Mouse (Mus musculus) layer of hippocampus, adult 18-20 months (tissue): Measurements from ENCODE around the gene Gm20736. TPM values are rescaled to one million over a fixed set of nuclear protein-coding genes. Genes with fewer than 3 reads are reported as not detected.
"Not testable (repeated sequence)": the region's sequence is repeated elsewhere in the genome, so short reads cannot be mapped to it uniquely, and the experiment has no call there.

Experiments
- DNase-seq, 2 experiments: peaks; one replicate each; pipeline ENCODE4 v3.0.0; 2022; ENCODE audit warnings: low spot score in 2 of 2
- long read RNA-seq: library from polyadenylated mRNA; stranded (forward); transcript quantifications from one replicate; pipeline ENCODE4 v2.0.0, GENCODE M21; 2021
- total RNA-seq, 2 experiments: library from RNA; stranded (reverse); gene quantifications; 2 replicates each; pipeline ENCODE4 v1.2.3; 2021

The Gm20736 gene
- total RNA-seq, result not detected
- long read RNA-seq, result 0 reads

DNA sequence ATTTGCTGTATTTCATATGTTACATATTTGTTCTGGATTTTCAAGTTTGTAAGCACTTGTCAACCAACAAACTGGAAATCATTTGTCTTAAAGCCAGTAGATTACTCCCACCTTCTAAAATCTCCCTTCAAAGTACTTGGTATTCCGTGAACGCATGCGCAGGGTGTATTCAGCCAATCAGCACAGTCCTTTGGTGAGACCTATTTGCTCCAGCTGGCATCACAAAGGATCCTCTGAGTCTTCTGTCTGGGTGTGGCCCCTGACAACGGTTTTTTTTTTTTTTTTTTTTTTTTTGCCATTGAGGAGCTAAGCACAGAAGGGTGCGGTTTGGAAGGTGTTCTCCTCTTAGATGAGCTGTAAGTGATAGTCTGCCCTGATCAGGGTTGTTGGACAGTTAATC is at the start of gene Gm20736:
Gene Gm20736 (plus strand): TSS at position 301 of the 400 bp plus-strand sequence.
- DNase-seq, result not testable (repeated sequence)

Other genes starting within 250 kb of the Gm20736 start
- gene Gm20924, start 170.2 kb upstream of the Gm20736 start, total RNA-seq, result not detected